12 mouse cellular contexts compared by ENCODE assay signal in the genomic region with DNA sequence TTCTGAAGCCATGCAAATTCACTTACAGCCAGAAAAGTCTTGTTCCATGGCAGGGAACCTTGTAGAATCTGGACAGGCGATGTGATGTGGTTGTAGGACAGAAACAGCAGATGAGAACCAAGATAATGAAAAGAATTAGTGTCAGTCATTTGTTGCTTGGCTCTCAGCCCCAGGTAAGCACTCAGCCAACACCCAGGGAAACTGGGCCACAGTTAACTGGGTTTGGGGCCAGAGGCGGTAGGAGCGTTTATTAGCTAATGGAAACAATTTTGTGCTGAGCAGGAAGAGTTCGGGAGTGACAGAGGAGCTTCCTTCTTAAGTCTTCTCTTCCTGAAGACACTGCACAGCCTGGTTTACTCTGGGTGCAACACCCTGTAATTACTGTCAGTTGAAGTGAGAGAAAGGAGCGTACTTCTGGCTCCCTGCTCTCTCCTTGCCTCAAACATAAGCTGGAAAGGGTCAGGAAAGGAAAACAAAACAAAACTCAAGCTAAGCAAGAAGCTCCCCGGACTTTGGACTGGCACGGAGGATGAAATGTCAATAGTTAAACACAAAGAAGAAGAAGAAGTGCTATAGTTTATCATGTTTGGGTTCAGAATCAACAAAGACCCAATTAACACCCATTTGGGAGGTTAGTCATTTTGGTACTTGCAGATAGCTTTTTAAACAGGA.
DNase-seq lines count a peak whose midpoint lies in the region; ATAC-seq lines count a peak whose summit lies in the region.
"Had no signal": no experiment of that assay in that cellular context is flagged by ENCODE, and none has a peak within 500 bp of the region (broad histone marks: within the 10 kb centered on the region; RNA-seq: fewer than 3 reads in every experiment).

No protein-coding gene starts in this region.

- peak overlapping the region; percentile 9; the same call in 1 of the 2 replicates for H3K27ac ChIP-seq in liver, embryonic 11.5 days (ENCODE audit: low read depth, low read length)
- H3K27ac ChIP-seq in intestine, embryonic 16.5 days (ENCODE audit: low read length) = peak overlapping the region; percentile 69
- H3K27ac ChIP-seq in stomach, embryonic 16.5 days (ENCODE audit: low read length) = peak overlapping the region; percentile 31
- H3K27ac ChIP-seq: left cerebral cortex, adult 2 months; midbrain, embryonic 12.5 days; neural tube, embryonic 15.5 days had no signal

- 64% methylated on average over 7 of the region's 7 CpGs for WGBS in liver, embryonic 11.5 days
- WGBS in intestine, embryonic 16.5 days = 36% methylated on average over 7 of the region's 7 CpGs
- WGBS in stomach, embryonic 16.5 days = 29% methylated on average over 7 of the region's 7 CpGs

- no peaks in the 10 kb centered on the region for H3K4me1 ChIP-seq in liver, embryonic 11.5 days (replicated peaks; ENCODE audit: control insufficient read depth, insufficient read depth, low read length)
- peaks cover 20% of the 10 kb centered on the region for H3K4me1 ChIP-seq in intestine, embryonic 16.5 days (ENCODE audit: control insufficient read depth, insufficient read depth, low read length)
- H3K4me1 ChIP-seq in stomach, embryonic 16.5 days (ENCODE audit: control insufficient read depth, insufficient read depth, low read length) = peaks cover 19% of the 10 kb centered on the region; the same call in 1 of the 2 replicates

- DNase-seq in cerebellum, adult 9-10 months = peak; percentile 13
- no peak for DNase-seq in cerebellum, adult 9-11 months
- DNase-seq in liver, embryonic 11.5 days (ENCODE audit: low spot score) = no peak
- DNase-seq in liver = no peak
- no peak for DNase-seq in left cerebral cortex, postnatal 25 days (ENCODE audit: low spot score in 2 of 2)
- no peak for DNase-seq in thymus, postnatal 25 days

- no peak overlapping the region; the same call in 1 of the 2 replicates for H3K4me2 ChIP-seq in liver, embryonic 11.5 days
- no peak overlapping the region for H3K4me2 ChIP-seq in intestine, embryonic 16.5 days (ENCODE audit: low read depth, low read length)
- H3K4me2 ChIP-seq in stomach, embryonic 16.5 days (ENCODE audit: low read depth, low read length) = no peak overlapping the region
- H3K4me2 ChIP-seq: midbrain, embryonic 12.5 days; neural tube, embryonic 15.5 days had no signal

- ATAC-seq in liver, embryonic 11.5 days (replicated peaks; ENCODE audit: low FRiP score) = no peak
- ATAC-seq in intestine, embryonic 16.5 days = peak; percentile 51
- no peak for ATAC-seq in stomach, embryonic 16.5 days (ENCODE audit: insufficient read depth, low FRiP score)
- ATAC-seq: hindbrain, embryonic 16.5 days had no signal

- H3K9ac ChIP-seq in liver, embryonic 11.5 days (ENCODE audit: low read depth, low read length) = no peak overlapping the region
- no peak overlapping the region; the same call in 1 of the 2 replicates for H3K9ac ChIP-seq in intestine, embryonic 16.5 days (ENCODE audit: low read depth, low read length)
- no peak overlapping the region for H3K9ac ChIP-seq in stomach, embryonic 16.5 days (ENCODE audit: low read length)
- H3K9ac ChIP-seq: midbrain, embryonic 12.5 days; neural tube, embryonic 15.5 days had no signal

- H3K27me3 ChIP-seq in liver, embryonic 11.5 days (replicated peaks; ENCODE audit: control insufficient read depth, insufficient read depth, low read length) = no peaks in the 10 kb centered on the region
- H3K27me3 ChIP-seq in intestine, embryonic 16.5 days (replicated peaks; ENCODE audit: control insufficient read depth, insufficient read depth, low read length) = no peaks in the 10 kb centered on the region
- no peaks in the 10 kb centered on the region for H3K27me3 ChIP-seq in stomach, embryonic 16.5 days (ENCODE audit: control insufficient read depth, insufficient read depth, low read length)
- H3K27me3 ChIP-seq: midbrain, embryonic 12.5 days; neural tube, embryonic 15.5 days had no signal

- H3K4me3 ChIP-seq in liver, embryonic 11.5 days (ENCODE audit: low read depth, low read length) = no peak overlapping the region
- no peak overlapping the region for H3K4me3 ChIP-seq in intestine, embryonic 16.5 days (ENCODE audit: low read length)
- no peak overlapping the region for H3K4me3 ChIP-seq in stomach, embryonic 16.5 days (replicated peaks; ENCODE audit: low read length)
- H3K4me3 ChIP-seq: left cerebral cortex, adult 2 months; midbrain, embryonic 12.5 days; neural tube, embryonic 15.5 days had no signal

- no peaks in the 10 kb centered on the region for H3K9me3 ChIP-seq in liver, embryonic 11.5 days (ENCODE audit: control insufficient read depth, low read length)
- H3K9me3 ChIP-seq in intestine, embryonic 16.5 days (ENCODE audit: control insufficient read depth, low read length) = no peaks in the 10 kb centered on the region
- H3K9me3 ChIP-seq in stomach, embryonic 16.5 days (replicated peaks; ENCODE audit: control insufficient read depth, low read length) = no peaks in the 10 kb centered on the region
- H3K9me3 ChIP-seq: midbrain, embryonic 12.5 days; neural tube, embryonic 15.5 days had no signal

- H3K36me3 ChIP-seq in liver, embryonic 11.5 days (ENCODE audit: control insufficient read depth, insufficient read depth, low read length) = no peaks in the 10 kb centered on the region
- H3K36me3 ChIP-seq in intestine, embryonic 16.5 days (ENCODE audit: control insufficient read depth, insufficient read depth, low read length) = no peaks in the 10 kb centered on the region
- no peaks in the 10 kb centered on the region for H3K36me3 ChIP-seq in stomach, embryonic 16.5 days (ENCODE audit: control insufficient read depth, insufficient read depth, low read length)
- H3K36me3 ChIP-seq: midbrain, embryonic 12.5 days; neural tube, embryonic 15.5 days had no signal

- intact Hi-C loops in left cerebral cortex, postnatal 25 days (cut with DNase I) = no loop called here

Comparison
In these comparisons a context has a peak if more than half of its experiments do, and no peak if none do; other contexts are left out.
1. H3K27ac ChIP-seq: peak in every context shown above with its lines; median percentile 69 in intestine, embryonic 16.5 days; 31 in stomach, embryonic 16.5 days; 9 in liver, embryonic 11.5 days.